In genomic region chr15:5063635-5064034, GRCm38 (mm10) we compare ENCODE assay signal across 13 mouse cellular contexts. TPM values are rescaled to one million over a fixed set of nuclear protein-coding genes. Genes with fewer than 3 reads are reported as not detected.
DNase-seq lines count a peak whose midpoint lies in the region; ATAC-seq and TF ChIP-seq lines count a peak whose summit lies in the region.
"Had no signal": no experiment of that assay in that cellular context is flagged by ENCODE, and none has a peak within 500 bp of the region (broad histone marks: within the 10 kb centered on the region; RNA-seq: fewer than 3 reads in every experiment).

Gene C7, minus strand, starts transcription at chr15:5063740.

- H3K4me3 ChIP-seq in testis, adult 2 months (ENCODE audit: control insufficient read depth, low read depth, low read length), result no peak within 1 kb of the TSS
- no peak within 1 kb of the TSS for H3K4me3 ChIP-seq in forebrain, embryonic 16.5 days (replicated peaks; ENCODE audit: low read length)
- H3K4me3 ChIP-seq: forebrain, embryonic 13.5 days had no signal

- ATAC-seq in forebrain, embryonic 16.5 days, result no peak
- ATAC-seq: forebrain, embryonic 13.5 days had no signal

- no peaks in the 10 kb centered on the region for H3K36me3 ChIP-seq in testis, adult 2 months (ENCODE audit: control insufficient read depth, insufficient read depth, low read length)
- no peaks in the 10 kb centered on the region for H3K36me3 ChIP-seq in forebrain, embryonic 16.5 days (ENCODE audit: control insufficient read depth, insufficient read depth)

- H3K27ac ChIP-seq in testis, adult 2 months (ENCODE audit: control insufficient read depth, insufficient read depth, low read depth, low read length), result no peak within 1 kb of the TSS
- H3K27ac ChIP-seq in forebrain, embryonic 16.5 days (ENCODE audit: low read length), result no peak within 1 kb of the TSS
- H3K27ac ChIP-seq: forebrain, embryonic 13.5 days had no signal

- DNase-seq in adrenal gland, adult 8-10 months, result no peak
- DNase-seq in adrenal gland, postnatal 25 days, result no peak
- DNase-seq in testis, postnatal 10 days (ENCODE audit: low spot score), result no peak
- peak; percentile 38 to 43 for DNase-seq in kidney, postnatal 25 days
- DNase-seq in mesoderm, embryonic 11.5 days (ENCODE audit: low read depth, low spot score), result peak; percentile 27
- DNase-seq in frontal cortex, postnatal 25 days (ENCODE audit: low spot score in 2 of 2), result no peak
- DNase-seq: spleen, adult 18-20 months; thymus, adult 18-20 months had no signal

- no peaks in the 10 kb centered on the region for H3K4me1 ChIP-seq in testis, adult 2 months (ENCODE audit: control insufficient read depth, insufficient read depth, low read length)
- H3K4me1 ChIP-seq in forebrain, embryonic 16.5 days (replicated peaks; ENCODE audit: control insufficient read depth, insufficient read depth, low read length), result no peaks in the 10 kb centered on the region
- H3K4me1 ChIP-seq: forebrain, embryonic 13.5 days had no signal

- no peak for TF ChIP-seq CTCF in testis, adult 2 months (IDR thresholded peaks at IDR 0.05; ENCODE audit: control insufficient read depth, insufficient read depth, insufficient replicate concordance, low read depth, low read length)

- H3K4me2 ChIP-seq in forebrain, embryonic 16.5 days (ENCODE audit: low read length), result no peak within 1 kb of the TSS
- H3K4me2 ChIP-seq: forebrain, embryonic 13.5 days had no signal

- H3K9ac ChIP-seq in forebrain, embryonic 16.5 days (replicated peaks; ENCODE audit: low read depth, low read length), result no peak within 1 kb of the TSS
- H3K9ac ChIP-seq: forebrain, embryonic 13.5 days had no signal

- no peak for TF ChIP-seq POLR2A in testis, adult 2 months (IDR thresholded peaks at IDR 0.05; ENCODE audit: control insufficient read depth, low read depth, low read length)

- no peaks in the 10 kb centered on the region for H3K27me3 ChIP-seq in testis, adult 2 months (ENCODE audit: control insufficient read depth, insufficient read depth, low read length)
- no peaks in the 10 kb centered on the region for H3K27me3 ChIP-seq in forebrain, embryonic 16.5 days (replicated peaks; ENCODE audit: control insufficient read depth, insufficient read depth, low read length)
- H3K27me3 ChIP-seq: forebrain, embryonic 13.5 days had no signal

- no peaks in the 10 kb centered on the region for H3K9me3 ChIP-seq in forebrain, embryonic 16.5 days (ENCODE audit: control insufficient read depth, low read length)
- H3K9me3 ChIP-seq: forebrain, embryonic 13.5 days had no signal

RNA-seq across cellular contexts. Expression of gene C7, which starts in this region (rescaled TPM):
- 10 to 100 TPM; 12.9 to 50.2 (median 30.7) TPM for total RNA-seq in adrenal gland, adult 8-10 months (2022)
- total RNA-seq in adrenal gland, postnatal 25 days (2021), result 9.4 and 9.5 TPM in 2 replicates
- 13.4 and 18.0 TPM in 2 replicates for polyA plus RNA-seq in testis, adult 2 months (2012; rRNA removed)
- 0.08 TPM in 1 of 2 replicates, not detected in the other for polyA plus RNA-seq in forebrain, embryonic 16.5 days (2015; fragmentation: Nextera tagmentation; extraction: Ambion mirVana)
- total RNA-seq: monocyte, adult 5-6 weeks had no signal
- polyA plus RNA-seq: liver, embryonic 16.5 days had no signal

Comparison
In these comparisons a context has a peak if more than half of its experiments do, and no peak if none do; other contexts are left out.
1. RNA of gene C7 (polyA plus RNA-seq): 13.4 to 18.0 TPM in testis, adult 2 months; 0.08 TPM in forebrain, embryonic 16.5 days; every median in the first group is over 10 times any median in the second.
2. DNase-seq: peak in kidney, postnatal 25 days (2 of 2) and mesoderm, embryonic 11.5 days (single experiment); none in adrenal gland, adult 8-10 months (single experiment), adrenal gland, postnatal 25 days (single experiment), testis, postnatal 10 days (single experiment) and frontal cortex, postnatal 25 days (0 of 2).